9 mouse cellular contexts compared by ENCODE assay signal in the genomic region with DNA sequence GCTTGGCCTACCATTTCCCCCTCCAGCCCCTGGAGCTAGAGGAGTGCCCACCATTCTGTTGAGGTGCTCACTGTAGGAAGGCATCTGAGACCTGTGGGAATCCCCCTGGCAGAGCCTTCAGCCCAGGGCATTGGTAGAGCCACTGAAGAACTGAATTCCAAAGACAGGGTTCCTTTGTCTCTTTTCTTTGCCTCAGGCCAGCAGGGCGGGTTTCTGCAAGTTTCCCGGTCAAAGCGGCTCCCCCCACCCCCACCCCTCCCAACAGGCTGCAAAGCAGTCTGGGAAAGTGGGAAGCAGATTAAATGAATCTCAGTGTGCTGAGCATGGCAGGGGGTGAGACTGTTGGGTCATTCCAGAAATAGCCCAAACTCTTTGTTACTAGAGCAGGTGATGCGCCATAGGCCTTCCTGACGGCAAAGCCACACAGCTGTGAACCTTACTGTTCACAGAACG. TPM values are rescaled to one million over a fixed set of nuclear protein-coding genes. Genes with fewer than 3 reads are reported as not detected.
DNase-seq lines count a peak whose midpoint lies in the region; ATAC-seq and TF ChIP-seq lines count a peak whose summit lies in the region.
"Had no signal": no experiment of that assay in that cellular context is flagged by ENCODE, and none has a peak within 500 bp of the region (broad histone marks: within the 10 kb centered on the region; RNA-seq: fewer than 3 reads in every experiment).

No protein-coding gene starts in this region.

- no peaks in the 10 kb centered on the region for H3K27me3 ChIP-seq in kidney, embryonic 15.5 days
- H3K27me3 ChIP-seq in hindbrain, embryonic 13.5 days = no peaks in the 10 kb centered on the region
- no peaks in the 10 kb centered on the region for H3K27me3 ChIP-seq in neural tube, embryonic 15.5 days (replicated peaks)

- DNase-seq in kidney, postnatal 36 days = no peak
- no peak for DNase-seq in adrenal gland, postnatal 14 days
- DNase-seq in right cerebral cortex, postnatal 14 days = no peak

- no peaks in the 10 kb centered on the region; the same call in 1 of the 2 replicates for H3K36me3 ChIP-seq in kidney, embryonic 15.5 days
- H3K36me3 ChIP-seq in hindbrain, embryonic 13.5 days = peaks cover 23% of the 10 kb centered on the region
- H3K36me3 ChIP-seq in neural tube, embryonic 15.5 days = 0 out of 2 replicates have a peak, but pooled peaks cover 5% of the 10 kb centered on the region

- peaks cover 74% of the 10 kb centered on the region for H3K4me1 ChIP-seq in kidney, embryonic 15.5 days
- peaks cover 22% of the 10 kb centered on the region for H3K4me1 ChIP-seq in cortical plate, adult 2 months (ENCODE audit: control insufficient read depth, insufficient read depth, low read length)
- peaks cover 80% of the 10 kb centered on the region for H3K4me1 ChIP-seq in hindbrain, embryonic 13.5 days (replicated peaks)
- H3K4me1 ChIP-seq in neural tube, embryonic 15.5 days = peaks cover 67% of the 10 kb centered on the region

- ATAC-seq in kidney, embryonic 15.5 days (replicated peaks; ENCODE audit: low FRiP score) = peak; percentile 33
- ATAC-seq in hindbrain, embryonic 13.5 days (ENCODE audit: low FRiP score) = peak; percentile 50; the same call in 1 of the 2 replicates
- no peak for ATAC-seq in neural tube, embryonic 15.5 days (ENCODE audit: low FRiP score)
- ATAC-seq in granulocyte monocyte progenitor cell, adult 5-6 weeks (replicated peaks; ENCODE audit: poor library complexity, severe bottlenecking) = no peak

- no peak for TF ChIP-seq POLR2A in cortical plate, adult 2 months (IDR thresholded peaks at IDR 0.05; ENCODE audit: extremely low read depth, insufficient read depth, low read length)

- no peaks in the 10 kb centered on the region for H3K9me3 ChIP-seq in kidney, embryonic 15.5 days (replicated peaks)
- no peaks in the 10 kb centered on the region for H3K9me3 ChIP-seq in hindbrain, embryonic 13.5 days
- H3K9me3 ChIP-seq in neural tube, embryonic 15.5 days (replicated peaks) = no peaks in the 10 kb centered on the region

- WGBS in kidney, embryonic 15.5 days = 28% methylated on average over 6 of the region's 6 CpGs
- WGBS in hindbrain, embryonic 13.5 days = 7% methylated on average over 6 of the region's 6 CpGs
- 7% methylated on average over 6 of the region's 6 CpGs for WGBS in neural tube, embryonic 15.5 days

- no peak overlapping the region for H3K9ac ChIP-seq in kidney, embryonic 15.5 days
- peak overlapping the region; percentile 60 for H3K9ac ChIP-seq in hindbrain, embryonic 13.5 days
- peak overlapping the region; percentile 11; the same call in 1 of the 2 replicates for H3K9ac ChIP-seq in neural tube, embryonic 15.5 days (replicated peaks)

- no peak overlapping the region for H3K4me3 ChIP-seq in kidney, embryonic 15.5 days (replicated peaks)
- no peak overlapping the region for H3K4me3 ChIP-seq in cortical plate, adult 2 months (ENCODE audit: insufficient read depth, low read length)
- no peak overlapping the region for H3K4me3 ChIP-seq in hindbrain, embryonic 13.5 days
- H3K4me3 ChIP-seq in neural tube, embryonic 15.5 days (replicated peaks) = no peak overlapping the region

- peak overlapping the region; percentile 20 for H3K4me2 ChIP-seq in kidney, embryonic 15.5 days
- peak overlapping the region; percentile 38 for H3K4me2 ChIP-seq in hindbrain, embryonic 13.5 days
- peak overlapping the region; percentile 8; the same call in 1 of the 2 replicates for H3K4me2 ChIP-seq in neural tube, embryonic 15.5 days

- TF ChIP-seq CTCF in cortical plate, adult 2 months (IDR thresholded peaks at IDR 0.05; ENCODE audit: extremely low read depth, insufficient read depth, low read length) = no peak

- H3K27ac ChIP-seq in kidney, embryonic 15.5 days = peak overlapping the region; percentile 94
- 0 out of 2 replicates have a peak overlapping the region, but pooled peaks have one; percentile 1 for H3K27ac ChIP-seq in cortical plate, adult 2 months (ENCODE audit: insufficient read depth, low read length)
- peak overlapping the region; percentile 89 for H3K27ac ChIP-seq in hindbrain, embryonic 13.5 days
- H3K27ac ChIP-seq in neural tube, embryonic 15.5 days (replicated peaks) = peak overlapping the region; percentile 70

RNA-seq across cellular contexts. Expression of a gene that starts 18.0 kb away (rescaled TPM):
- 0.22 and 0.28 TPM in 2 replicates for polyA plus RNA-seq in kidney, embryonic 15.5 days (2015; fragmentation: Nextera tagmentation; extraction: Ambion mirVana)
- polyA plus RNA-seq in cortical plate, adult 2 months (2012; rRNA removed) = 0.21 and 0.35 TPM in 2 replicates
- 0.38 and 0.53 TPM in 2 replicates for polyA plus RNA-seq in hindbrain, embryonic 13.5 days (2015; fragmentation: Nextera tagmentation; extraction: Ambion mirVana)
- polyA plus RNA-seq in neural tube, embryonic 15.5 days (2015; fragmentation: Nextera tagmentation; extraction: Ambion mirVana) = 0.34 and 0.41 TPM in 2 replicates
- total RNA-seq in adrenal gland, postnatal 14 days (2021) = 0.26 TPM in 2 replicates
- not detected in 2 replicates for total RNA-seq in granulocyte monocyte progenitor cell, adult 5-6 weeks (2014; fragmentation: Nextera tagmentation)
- total RNA-seq in granulocyte monocyte progenitor cell, adult 5-6 weeks (2017) = 0.04 TPM in 1 of 2 replicates, not detected in the other
- total RNA-seq: hematopoietic stem cell, adult 5-6 weeks had no signal

Comparison
In these comparisons a context has a peak if more than half of its experiments do, and no peak if none do; other contexts are left out.
1. ATAC-seq: peak in kidney, embryonic 15.5 days (single experiment) and hindbrain, embryonic 13.5 days (single experiment); none in neural tube, embryonic 15.5 days (single experiment) and granulocyte monocyte progenitor cell, adult 5-6 weeks (single experiment).
2. H3K27ac ChIP-seq: peak in every context shown above with its lines; median percentile 94 in kidney, embryonic 15.5 days; 89 in hindbrain, embryonic 13.5 days; 70 in neural tube, embryonic 15.5 days; 1 in cortical plate, adult 2 months.
3. Peak in every context shown above with its lines, with median percentiles within 50 percentile points of each other: H3K4me2 ChIP-seq.